Mouse (Mus musculus): ENCODE results near the gene Abcb11. TPM values are rescaled to one million over a fixed set of nuclear protein-coding genes. Genes with fewer than 3 reads are reported as not detected.
"Not testable (repeated sequence)": the region's sequence is repeated elsewhere in the genome, so short reads cannot be mapped to it uniquely, and the experiment has no call there.

The Abcb11 gene
- polyA plus RNA-seq, 1 experiment from 2014 or later: not detected

GRCm38 (mm10) chr2:69365275-69365674, 22.9 kb upstream of the Abcb11 start:
- 91% methylated on average over 1 of the region's 1 CpGs for WGBS
- Histone ChIP-seq H3K27ac (ENCODE audit: low read depth) (no peak overlapping the region), H3K27me3 (ENCODE audit: insufficient read depth, low read length) (no peaks in the 10 kb centered on the region), H3K4me1 (ENCODE audit: insufficient read depth) (no peaks in the 10 kb centered on the region), H3K36me3 (ENCODE audit: insufficient read depth) (no peaks in the 10 kb centered on the region), H3K4me3 (ENCODE audit: low read depth, low read length) (no peak overlapping the region), H3K9ac (no peak overlapping the region), H3K9me3 (ENCODE audit: low read depth, low read length) (no peaks in the 10 kb centered on the region), H3K4me2 (no peak overlapping the region)
- DNase-seq (no peak), ATAC-seq (ENCODE audit: insufficient read depth) (no peak)
- no peak for TF ChIP-seq CTCF (IDR thresholded peaks at IDR 0.05; ENCODE audit: low read depth)

- Histone ChIP-seq H3K4me3 (ENCODE audit: low read depth, low read length) (no peak overlapping the region), H3K9ac (no peak overlapping the region), H3K27me3 (ENCODE audit: insufficient read depth, low read length) (no peaks in the 10 kb centered on the region), H3K4me2 (no peak overlapping the region), H3K4me1 (ENCODE audit: insufficient read depth) (no peaks in the 10 kb centered on the region), H3K9me3 (ENCODE audit: low read depth, low read length) (no peaks in the 10 kb centered on the region), H3K27ac (ENCODE audit: low read depth) (no peak overlapping the region), H3K36me3 (ENCODE audit: insufficient read depth) (no peaks in the 10 kb centered on the region)
- DNase-seq (no peak), ATAC-seq (ENCODE audit: insufficient read depth) (no peak)
- no peak for TF ChIP-seq CTCF (IDR thresholded peaks at IDR 0.05; ENCODE audit: low read depth)
- WGBS: 81% methylated on average over 2 of the region's 2 CpGs
Observed at GRCm38 (mm10) chr2:69364831-69365230, 22.4 kb upstream of the Abcb11 start.

- not testable (repeated sequence) for H3K9ac ChIP-seq; H3K27ac ChIP-seq (ENCODE audit: low read depth); H3K4me1 ChIP-seq (ENCODE audit: insufficient read depth); DNase-seq; H3K4me2 ChIP-seq; H3K9me3 ChIP-seq (ENCODE audit: low read depth, low read length); H3K4me3 ChIP-seq (ENCODE audit: low read depth, low read length); H3K36me3 ChIP-seq (ENCODE audit: insufficient read depth); H3K27me3 ChIP-seq (ENCODE audit: insufficient read depth, low read length)
- peak; percentile 100 for ATAC-seq (ENCODE audit: insufficient read depth)
Observed at GRCm38 (mm10) chr2:69355402-69355801, 13.0 kb upstream of the Abcb11 start.

GRCm38 (mm10) chr2:69341506-69341905, 910 bp downstream of the Abcb11 start:
- H3K27me3 ChIP-seq (ENCODE audit: insufficient read depth, low read length): no peaks in the 10 kb centered on the region
- WGBS: 88% methylated on average over 6 of the region's 6 CpGs
- H3K4me1 ChIP-seq (ENCODE audit: insufficient read depth): no peaks in the 10 kb centered on the region
- no peak overlapping the region for H3K4me3 ChIP-seq (ENCODE audit: low read depth, low read length)
- no peaks in the 10 kb centered on the region for H3K9me3 ChIP-seq (ENCODE audit: low read depth, low read length)
- no peak overlapping the region for H3K27ac ChIP-seq (ENCODE audit: low read depth)
- no peak for ATAC-seq (ENCODE audit: insufficient read depth)
- no peak for DNase-seq
- no peaks in the 10 kb centered on the region for H3K36me3 ChIP-seq (ENCODE audit: insufficient read depth)
- H3K4me2 ChIP-seq: no peak overlapping the region
- TF ChIP-seq CTCF (IDR thresholded peaks at IDR 0.05; ENCODE audit: low read depth): no peak
- H3K9ac ChIP-seq: no peak overlapping the region

- WGBS: 79% methylated on average over 5 of the region's 6 CpGs
- H3K27me3 ChIP-seq (ENCODE audit: insufficient read depth, low read length); H3K4me3 ChIP-seq (ENCODE audit: low read depth, low read length); H3K4me2 ChIP-seq; ATAC-seq (ENCODE audit: insufficient read depth); DNase-seq; H3K36me3 ChIP-seq (ENCODE audit: insufficient read depth); H3K4me1 ChIP-seq (ENCODE audit: insufficient read depth); H3K27ac ChIP-seq (ENCODE audit: low read depth); H3K9me3 ChIP-seq (ENCODE audit: low read depth, low read length); H3K9ac ChIP-seq: not testable (repeated sequence)
Observed at GRCm38 (mm10) chr2:69331523-69331922, 10.9 kb downstream of the Abcb11 start.

GRCm38 (mm10) chr2:69328509-69329163, 13.8 kb downstream of the Abcb11 start:
- no peak overlapping the region for H3K9ac ChIP-seq
- H3K27ac ChIP-seq (ENCODE audit: low read depth): no peak overlapping the region
- no peaks in the 10 kb centered on the region for H3K9me3 ChIP-seq (ENCODE audit: low read depth, low read length)
- no peak overlapping the region for H3K4me2 ChIP-seq
- no peaks in the 10 kb centered on the region for H3K4me1 ChIP-seq (ENCODE audit: insufficient read depth)
- H3K36me3 ChIP-seq (ENCODE audit: insufficient read depth): no peaks in the 10 kb centered on the region
- WGBS: 86% methylated on average over 5 of the region's 5 CpGs
- no peak for DNase-seq
- H3K4me3 ChIP-seq (ENCODE audit: low read depth, low read length): no peak overlapping the region
- no peak for ATAC-seq (ENCODE audit: insufficient read depth)
- no peaks in the 10 kb centered on the region for H3K27me3 ChIP-seq (ENCODE audit: insufficient read depth, low read length)
- no peak for TF ChIP-seq CTCF (IDR thresholded peaks at IDR 0.05; ENCODE audit: low read depth)

GRCm38 (mm10) chr2:69324881-69325660, 17.3 kb downstream of the Abcb11 start:
- no peak overlapping the region for H3K4me2 ChIP-seq
- no peak for TF ChIP-seq CTCF (IDR thresholded peaks at IDR 0.05; ENCODE audit: low read depth)
- no peak overlapping the region for H3K9ac ChIP-seq
- no peaks in the 10 kb centered on the region for H3K36me3 ChIP-seq (ENCODE audit: insufficient read depth)
- H3K4me3 ChIP-seq (ENCODE audit: low read depth, low read length): no peak overlapping the region
- ATAC-seq (ENCODE audit: insufficient read depth) (no peak), DNase-seq (no peak)
- no peaks in the 10 kb centered on the region for H3K27me3 ChIP-seq (ENCODE audit: insufficient read depth, low read length)
- 71% methylated on average over 5 of the region's 5 CpGs for WGBS
- no peaks in the 10 kb centered on the region for H3K4me1 ChIP-seq (ENCODE audit: insufficient read depth)
- no peak overlapping the region for H3K27ac ChIP-seq (ENCODE audit: low read depth)
- no peaks in the 10 kb centered on the region for H3K9me3 ChIP-seq (ENCODE audit: low read depth, low read length)
